10 mouse cellular contexts compared by ENCODE assay signal in genomic region chr4:148651045-148651444, GRCm38 (mm10). TPM values are rescaled to one million over a fixed set of nuclear protein-coding genes. Genes with fewer than 3 reads are reported as not detected.
DNase-seq lines count a peak whose midpoint lies in the region.
"Had no signal": no experiment of that assay in that cellular context is flagged by ENCODE, and none has a peak within 500 bp of the region (broad histone marks: within the 10 kb centered on the region; RNA-seq: fewer than 3 reads in every experiment).

No protein-coding gene starts in this region.

- intact Hi-C loops in gastrocnemius, postnatal 14 days (cut with DNase I; ENCODE audit: low total_unique reads), result no loop called here

- DNase-seq in gastrocnemius, postnatal 14 days, result peak; percentile 47
- DNase-seq in gastrocnemius, postnatal 4 days (ENCODE audit: low spot score in 2 of 2), result no peak
- peak; percentile 33 for DNase-seq in adrenal gland, postnatal 10 days
- peak; percentile 45 for DNase-seq in embryo, embryonic 11 days
- DNase-seq in kidney, postnatal 36 days, result peak; percentile 42 to 51
- DNase-seq in Muller cell, postnatal 12 days (ENCODE audit: inconsistent ontology term), result no peak
- no peak for DNase-seq in right cerebral cortex, postnatal 4 days
- no peak for DNase-seq in natural killer cell, adult 2 months (ENCODE audit: low spot score in 2 of 2)
- DNase-seq: lung, embryonic 14.5 days; thymus, adult 2 months had no signal

RNA-seq across cellular contexts. Expression of gene Gm572, which starts 7.9 kb away (rescaled TPM):
- total RNA-seq in gastrocnemius, postnatal 14 days (2021), result 1 to 10 TPM; 6.9 to 7.7 TPM
- 1 to 10 TPM; 7.3 to 8.7 TPM for total RNA-seq in gastrocnemius, postnatal 4 days (2021)
- total RNA-seq in adrenal gland, postnatal 10 days (2021), result under 1 TPM in 1 of 2 experiments, not detected in 1; 0.64 TPM

RNA-seq across cellular contexts. Expression of gene Tardbp, which starts 24.2 kb away (rescaled TPM):
- total RNA-seq in gastrocnemius, postnatal 14 days (2021), result 100 to 1,000 TPM; 115 TPM
- 100 to 1,000 TPM; 200 to 267 TPM for total RNA-seq in gastrocnemius, postnatal 4 days (2021)
- total RNA-seq in adrenal gland, postnatal 10 days (2021), result 100 to 1,000 TPM; 214 to 253 TPM

RNA-seq across cellular contexts. Expression of gene Masp2, which starts 48.7 kb away (rescaled TPM):
- total RNA-seq in gastrocnemius, postnatal 14 days (2021), result under 1 TPM; 0.35 to 0.41 TPM
- under 1 TPM; 0.52 to 0.88 TPM for total RNA-seq in gastrocnemius, postnatal 4 days (2021)
- total RNA-seq in adrenal gland, postnatal 10 days (2021), result 10 to 100 TPM; 17.2 to 34.8 TPM

RNA-seq across cellular contexts. Expression of gene Srm, which starts 59.7 kb away (rescaled TPM):
- 10 to 100 TPM; 15.9 to 20.9 TPM for total RNA-seq in gastrocnemius, postnatal 14 days (2021)
- total RNA-seq in gastrocnemius, postnatal 4 days (2021), result 10 to 100 TPM; 44.0 to 47.6 TPM
- total RNA-seq in adrenal gland, postnatal 10 days (2021), result 10 to 100 TPM; 63.1 to 69.7 TPM

Comparison
In these comparisons a context has a peak if more than half of its experiments do, and no peak if none do; other contexts are left out.
1. DNase-seq: peak in gastrocnemius, postnatal 14 days (single experiment), adrenal gland, postnatal 10 days (single experiment), embryo, embryonic 11 days (single experiment) and kidney, postnatal 36 days (2 of 2); none in gastrocnemius, postnatal 4 days (0 of 2), Muller cell, postnatal 12 days (single experiment), right cerebral cortex, postnatal 4 days (single experiment) and natural killer cell, adult 2 months (0 of 2).
2. RNA of gene Gm572, which starts 7.9 kb away (total RNA-seq): 7.3 to 8.7 TPM in gastrocnemius, postnatal 4 days and 6.9 to 7.7 TPM in gastrocnemius, postnatal 14 days; 0.64 TPM in adrenal gland, postnatal 10 days; every median in the first group is over 4 times any median in the second.
3. RNA of gene Masp2, which starts 48.7 kb away (total RNA-seq): 17.2 to 34.8 TPM in adrenal gland, postnatal 10 days; 0.52 to 0.88 TPM in gastrocnemius, postnatal 4 days and 0.35 to 0.41 TPM in gastrocnemius, postnatal 14 days; every median in the first group is over 4 times any median in the second.